Mouse (Mus musculus): ENCODE measurements around the gene Zdhhc22.

Gene Zdhhc22

DNA sequence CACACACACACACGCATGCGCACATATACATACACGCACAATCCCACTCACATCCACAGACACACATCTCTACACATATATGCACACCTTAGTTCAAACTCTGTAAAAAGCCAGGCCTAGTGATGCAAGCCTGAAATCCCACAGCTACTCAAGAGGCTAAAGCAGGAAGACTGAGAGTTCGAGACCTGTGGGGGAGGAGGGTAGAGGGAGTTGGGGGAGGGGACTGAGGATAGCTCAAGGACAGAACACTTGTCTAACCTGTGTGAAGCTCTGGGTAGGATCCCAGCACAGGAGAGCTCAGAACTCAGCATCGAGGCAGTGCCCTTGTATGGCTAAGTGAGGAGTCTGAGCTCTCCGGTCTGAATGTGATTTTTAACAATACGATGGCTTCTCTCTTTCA lies 12.6 kb upstream of the Zdhhc22 start:
- TF ChIP-seq GATA4 (IDR thresholded peaks at IDR 0.05; ENCODE audit: insufficient replicate concordance, low read length): no peak

DNA sequence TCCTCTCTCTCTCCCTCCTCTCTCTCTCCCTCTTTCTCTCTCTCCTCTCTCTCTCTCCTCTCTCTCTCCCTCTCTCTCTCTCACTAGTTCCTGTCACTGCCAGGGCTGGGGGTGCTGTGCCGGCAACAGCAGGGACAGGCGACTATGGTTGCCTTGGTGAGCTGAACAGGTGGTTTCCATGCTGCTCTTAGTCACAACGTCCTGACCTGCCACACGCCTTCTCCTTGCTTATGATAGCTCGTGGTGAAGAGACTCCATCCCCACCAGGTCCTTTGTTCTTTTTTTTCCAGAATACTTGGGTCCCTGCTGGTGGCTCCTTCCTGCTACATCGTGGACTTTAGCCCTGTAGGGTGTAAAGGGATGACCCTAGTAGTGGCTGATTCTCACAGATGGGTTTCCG lies 12.0 kb upstream of the Zdhhc22 start:
- no peak for TF ChIP-seq GATA4 (IDR thresholded peaks at IDR 0.05; ENCODE audit: insufficient replicate concordance, low read length)

DNA sequence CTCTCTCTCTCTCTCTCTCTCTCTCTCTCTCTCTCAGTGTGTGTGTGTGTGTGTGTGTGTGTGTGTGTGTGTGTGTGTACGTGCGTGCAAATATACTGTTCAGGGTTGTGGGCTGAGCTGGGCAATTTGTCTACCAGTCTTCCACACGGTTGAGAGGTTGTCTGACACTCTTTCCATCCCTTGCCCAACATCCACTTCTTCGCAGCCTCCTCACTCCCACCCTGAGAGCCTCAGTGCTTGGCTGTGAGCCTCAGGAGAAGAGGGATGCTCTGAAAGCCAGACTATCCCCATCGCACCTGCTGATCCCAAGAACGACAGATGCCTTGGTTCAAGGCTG lies 10.6 kb upstream of the Zdhhc22 start:
- TF ChIP-seq GATA4 (IDR thresholded peaks at IDR 0.05; ENCODE audit: insufficient replicate concordance, low read length): no peak

DNA sequence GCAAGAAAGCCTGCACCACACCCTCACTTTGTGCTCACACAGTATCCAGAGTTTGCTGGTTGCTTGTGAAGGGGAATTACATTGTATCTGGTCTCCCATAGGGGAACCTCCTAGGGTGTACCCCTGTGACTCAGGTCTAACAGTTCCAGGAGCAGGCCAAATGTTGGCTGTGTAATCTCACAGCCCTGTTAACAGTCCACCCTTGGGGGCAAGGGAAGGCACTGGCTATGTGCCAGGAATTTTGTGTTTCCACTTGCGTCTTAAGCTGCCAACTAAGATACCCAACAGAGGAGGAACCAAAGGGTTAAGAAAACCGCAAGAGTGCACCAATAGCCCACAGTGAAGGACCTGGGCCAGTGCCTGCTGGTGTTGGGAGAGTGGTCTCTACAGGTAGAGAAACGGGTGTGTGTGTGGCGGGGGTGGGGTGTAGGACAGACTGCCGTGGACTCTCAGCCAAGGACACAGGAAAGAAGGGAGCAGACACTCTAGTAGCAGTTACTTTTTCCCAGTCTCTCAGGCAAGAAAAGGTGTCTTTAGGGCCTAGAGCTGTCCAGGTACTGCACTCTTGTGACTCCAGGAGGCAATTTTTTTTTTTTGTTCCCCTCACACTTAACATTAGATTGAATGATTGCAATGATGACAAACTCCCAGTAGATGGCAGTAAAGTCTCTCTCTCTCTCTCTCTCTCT lies 10.1 kb upstream of the Zdhhc22 start:
- TF ChIP-seq GATA4 (IDR thresholded peaks at IDR 0.05; ENCODE audit: insufficient replicate concordance, low read length): no peak

DNA sequence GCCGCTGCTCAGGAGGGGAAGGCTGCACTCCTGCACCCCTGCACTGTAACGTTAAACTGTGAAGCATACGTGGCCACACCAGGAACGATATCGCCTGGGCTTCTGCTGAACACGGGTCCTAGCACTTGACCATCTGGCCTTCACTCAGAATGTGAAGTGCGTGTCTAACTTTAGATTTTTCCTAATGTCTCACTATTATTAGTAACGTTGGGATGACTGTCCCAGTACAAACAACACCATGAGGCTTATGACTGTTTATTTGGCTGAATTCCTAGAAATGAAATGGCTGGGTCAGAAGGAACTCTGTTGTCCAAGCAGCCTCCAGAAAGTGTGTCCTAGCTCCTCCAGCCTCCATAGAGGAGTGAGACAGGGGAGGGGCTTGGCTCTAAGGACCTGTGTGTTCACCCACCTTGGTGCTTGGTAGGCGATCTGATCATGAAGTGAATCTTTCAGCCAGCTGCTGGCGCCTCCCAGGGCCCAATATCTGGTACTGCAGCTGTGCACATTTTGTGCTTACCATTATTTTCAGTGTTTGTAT lies 9.1 kb upstream of the Zdhhc22 start:
- TF ChIP-seq GATA4 (IDR thresholded peaks at IDR 0.05; ENCODE audit: insufficient replicate concordance, low read length): no peak

DNA sequence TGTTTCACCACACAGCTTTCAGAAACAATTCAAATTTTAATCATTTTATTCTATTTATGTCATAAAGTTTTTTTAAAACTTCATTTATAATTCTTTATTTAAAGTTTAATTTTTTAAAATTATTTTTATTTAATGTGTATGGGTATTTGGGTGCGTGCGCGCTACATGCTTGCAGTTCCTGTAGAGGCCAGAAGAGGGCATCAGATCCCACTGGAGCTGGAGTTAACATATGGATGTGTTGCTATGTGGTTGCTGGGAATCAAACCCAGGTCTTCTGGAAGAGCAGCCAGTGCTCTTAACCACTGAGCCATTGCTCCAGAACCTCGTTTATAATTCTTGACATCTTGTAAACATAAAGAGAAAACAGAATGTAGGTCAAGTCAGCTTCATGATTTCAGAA lies 8.5 kb upstream of the Zdhhc22 start:
- no peak for TF ChIP-seq GATA4 (IDR thresholded peaks at IDR 0.05; ENCODE audit: insufficient replicate concordance, low read length)

DNA sequence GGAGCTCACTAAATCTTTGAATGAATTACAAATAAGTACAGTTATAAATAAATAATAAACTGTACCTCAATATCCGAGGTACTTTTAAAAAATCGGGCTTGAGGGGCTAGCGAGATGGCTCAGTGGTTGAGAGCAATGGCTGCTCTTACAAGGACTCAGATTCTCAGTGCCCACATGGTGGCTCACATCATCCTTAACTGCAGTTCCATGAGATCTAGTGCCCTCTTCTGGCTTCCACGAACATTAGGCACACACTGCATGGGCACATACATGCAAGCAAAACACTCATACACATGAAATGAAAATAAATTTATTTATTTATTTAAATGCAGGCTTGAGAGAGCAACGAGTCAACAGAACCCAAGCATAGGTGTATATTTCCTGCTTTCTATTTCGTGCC lies 5.7 kb upstream of the Zdhhc22 start:
- TF ChIP-seq GATA4 (IDR thresholded peaks at IDR 0.05; ENCODE audit: insufficient replicate concordance, low read length): no peak

DNA sequence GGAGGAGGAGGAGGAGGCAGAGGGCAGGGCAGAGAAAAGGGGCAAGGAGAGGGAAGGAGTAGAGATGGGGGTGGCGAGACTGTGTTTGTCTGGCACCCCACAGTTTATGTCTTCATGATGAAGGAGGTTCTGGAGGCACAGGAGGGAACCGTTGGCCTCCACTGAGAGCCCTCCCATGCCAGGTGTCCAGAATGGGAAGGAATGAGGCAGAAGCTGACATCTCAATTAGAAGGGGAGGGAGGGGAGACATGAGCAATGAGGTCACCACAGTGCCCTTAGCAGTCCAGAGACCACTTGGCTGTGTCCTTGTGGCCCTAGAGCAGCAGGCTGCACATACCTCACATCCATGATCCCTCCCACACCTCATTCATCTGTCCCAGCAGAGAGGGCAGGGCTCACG lies 4.5 kb upstream of the Zdhhc22 start:
- TF ChIP-seq GATA4 (IDR thresholded peaks at IDR 0.05; ENCODE audit: insufficient replicate concordance, low read length): no peak

DNA sequence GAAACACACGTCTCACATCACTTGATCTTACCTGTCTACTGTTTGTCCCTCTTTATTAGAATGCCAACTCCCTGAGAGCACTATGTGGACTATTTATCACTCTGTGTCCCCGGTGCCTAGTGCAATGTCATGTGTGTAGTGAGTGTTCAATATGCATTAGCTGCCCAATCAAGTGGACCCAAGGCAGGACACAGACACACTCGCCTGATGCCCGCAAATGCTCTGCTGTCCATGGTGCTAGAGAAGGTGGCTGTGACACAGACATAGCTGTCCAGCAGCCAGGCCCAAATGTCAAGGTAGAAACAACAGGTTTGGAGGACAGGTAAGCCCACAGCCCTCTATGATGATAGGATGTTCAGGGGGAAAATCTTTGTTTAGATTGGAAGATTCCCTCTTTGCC lies 3.9 kb upstream of the Zdhhc22 start:
- TF ChIP-seq GATA4 (IDR thresholded peaks at IDR 0.05; ENCODE audit: insufficient replicate concordance, low read length): no peak

DNA sequence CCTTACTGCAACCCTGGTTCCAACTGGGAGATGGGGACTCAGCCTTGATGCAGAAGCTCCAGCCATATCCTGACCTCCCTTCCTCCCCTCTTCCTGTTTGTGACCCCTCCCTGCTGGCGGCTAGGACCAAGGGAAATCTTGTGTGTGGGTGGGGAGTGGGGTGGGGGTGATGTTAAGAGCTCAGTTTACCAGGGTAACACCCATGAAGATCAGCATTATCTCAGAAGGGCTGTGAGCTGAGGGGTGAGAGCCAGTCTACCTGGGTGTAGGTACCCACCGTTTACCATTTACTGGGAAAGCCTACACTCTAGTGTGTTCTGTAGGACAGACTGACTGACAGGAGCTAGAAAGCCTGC lies 503 bp upstream of the Zdhhc22 start:
- no peak for TF ChIP-seq GATA4 (IDR thresholded peaks at IDR 0.05; ENCODE audit: insufficient replicate concordance, low read length)

DNA sequence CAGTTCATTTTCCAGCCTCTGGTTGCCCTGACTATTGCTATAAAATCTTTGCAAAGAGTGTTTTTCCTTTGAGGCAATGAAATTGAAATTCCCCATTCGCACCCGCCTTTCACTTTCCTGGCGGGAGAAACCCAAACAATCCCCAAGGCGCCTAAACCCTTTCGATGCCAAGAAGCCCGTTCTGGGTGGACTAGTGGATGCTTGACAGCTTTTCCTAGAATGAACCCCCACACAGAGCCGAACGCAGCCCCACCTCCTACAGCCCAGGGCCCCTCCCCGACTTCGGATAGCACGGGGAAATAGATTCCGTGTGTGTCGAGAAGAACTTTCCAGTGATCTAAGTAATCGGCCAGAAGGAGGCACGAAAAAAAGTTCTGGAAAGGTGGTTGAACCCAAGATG lies 852 bp downstream of the Zdhhc22 start:
- no peak for TF ChIP-seq GATA4 (IDR thresholded peaks at IDR 0.05; ENCODE audit: insufficient replicate concordance, low read length)

DNA sequence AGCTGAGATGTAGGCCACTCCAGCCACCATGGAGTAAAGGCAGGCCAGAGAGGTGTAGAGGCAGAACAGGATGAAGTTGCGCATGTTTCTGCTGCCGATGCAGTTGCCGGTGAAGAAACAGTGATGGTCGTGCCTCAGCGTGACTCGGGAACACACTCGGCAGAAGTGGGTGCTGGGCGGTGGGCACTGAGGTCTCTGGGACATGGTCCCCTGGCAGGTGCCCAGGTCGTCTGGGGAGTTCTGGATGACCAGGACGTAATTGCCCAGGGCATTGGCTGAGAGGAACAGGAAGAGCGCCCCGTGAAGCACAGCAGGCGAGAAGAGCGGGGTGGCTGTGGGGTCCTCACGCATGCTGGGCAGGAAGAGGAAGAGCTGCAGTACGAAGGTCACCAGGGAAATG lies 2.0 kb downstream of the Zdhhc22 start:
- TF ChIP-seq GATA4 (IDR thresholded peaks at IDR 0.05; ENCODE audit: insufficient replicate concordance, low read length): no peak

DNA sequence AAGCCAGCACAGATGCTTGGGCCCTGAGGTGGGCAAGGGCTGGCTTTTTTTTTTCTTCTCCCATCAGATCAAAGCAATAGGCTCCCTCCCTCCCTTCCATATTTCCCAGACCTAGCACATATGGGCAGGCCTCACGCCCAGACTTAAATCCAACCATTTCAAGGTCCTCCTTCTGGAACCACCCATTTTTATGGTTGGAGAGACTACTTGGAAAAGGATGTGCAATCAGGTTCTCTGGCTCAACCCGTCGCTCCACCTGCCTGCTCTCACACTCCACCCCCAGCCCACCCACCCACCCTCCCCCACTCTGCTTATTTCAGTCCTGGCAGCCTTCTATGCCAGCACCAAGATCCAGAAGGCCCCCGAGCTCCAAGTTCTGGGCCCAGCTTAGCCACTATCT lies 3.7 kb downstream of the Zdhhc22 start:
- TF ChIP-seq GATA4 (IDR thresholded peaks at IDR 0.05; ENCODE audit: insufficient replicate concordance, low read length): no peak

DNA sequence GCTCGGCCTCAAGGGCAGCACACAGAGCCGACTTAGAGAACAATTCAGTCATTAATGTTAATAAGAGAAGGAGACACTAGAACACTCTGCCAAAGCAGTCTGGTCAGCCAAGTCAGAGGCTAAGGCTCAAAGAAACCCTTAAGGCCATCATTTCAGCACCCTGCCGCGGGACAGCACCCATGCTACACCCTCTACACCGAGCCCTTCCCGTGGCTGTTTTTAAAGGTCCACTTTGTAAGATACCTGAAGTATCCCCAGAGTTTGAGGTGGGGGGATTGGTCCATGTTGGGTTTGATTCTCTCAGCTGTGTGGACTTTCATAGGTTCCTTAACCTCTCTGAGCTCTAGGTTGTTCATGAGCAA lies 6.1 kb downstream of the Zdhhc22 start:
- TF ChIP-seq GATA4 (IDR thresholded peaks at IDR 0.05; ENCODE audit: insufficient replicate concordance, low read length): no peak

DNA sequence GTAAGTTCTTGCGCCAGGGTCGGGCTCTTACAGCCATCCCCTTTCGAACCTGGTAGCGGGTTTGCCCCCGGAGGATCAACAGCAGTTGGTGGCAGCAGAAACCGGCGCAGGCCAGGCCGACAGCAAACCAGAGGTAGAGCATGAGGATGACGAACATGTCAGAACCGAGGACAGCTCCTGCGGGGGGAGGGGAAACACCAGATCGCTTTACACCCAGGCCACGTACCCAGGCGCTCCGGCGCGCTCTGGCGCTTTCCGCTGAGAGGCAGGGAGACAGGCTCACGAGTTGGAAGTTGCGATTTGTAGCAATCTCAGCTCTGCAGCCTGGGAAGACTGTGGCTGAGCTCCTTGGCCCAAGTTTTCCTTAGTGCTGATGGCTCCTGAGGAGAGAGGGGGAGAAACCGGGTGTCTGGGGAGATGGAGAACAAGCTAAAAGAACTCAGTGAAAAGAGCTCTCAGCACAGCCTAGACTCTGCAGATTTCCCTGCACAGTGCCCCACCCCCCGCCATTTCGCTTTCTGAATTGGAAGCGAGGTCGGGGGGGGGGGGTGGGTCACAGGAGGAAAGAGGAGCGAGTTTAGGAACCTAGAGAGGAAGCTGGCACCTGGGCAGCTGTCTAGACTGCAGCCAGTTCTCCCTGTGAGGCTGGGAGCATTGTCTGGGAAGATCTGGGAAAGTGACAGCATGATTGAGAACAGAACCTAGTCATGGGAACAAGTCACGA lies 6.6 kb downstream of the Zdhhc22 start:
- no peak for TF ChIP-seq GATA4 (IDR thresholded peaks at IDR 0.05; ENCODE audit: insufficient replicate concordance, low read length)

DNA sequence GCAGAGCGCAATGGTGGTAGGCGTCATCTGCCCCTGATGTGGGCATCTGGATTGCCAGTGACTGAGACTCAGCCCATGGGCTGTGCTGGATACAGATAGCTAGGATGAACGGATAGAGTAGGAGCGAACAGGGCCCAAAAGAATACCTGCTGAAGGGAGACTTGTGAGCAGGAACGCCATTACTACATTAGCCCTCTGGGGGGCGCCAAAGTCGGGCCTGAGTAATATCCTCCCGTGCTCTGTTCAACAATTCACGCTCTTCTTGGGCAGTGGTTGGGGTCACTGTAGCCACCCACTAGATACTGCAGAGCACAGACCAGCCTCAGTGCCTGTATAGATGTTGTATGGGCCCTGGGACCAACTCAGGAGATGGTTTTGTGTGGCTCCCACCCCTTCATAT lies 9.1 kb downstream of the Zdhhc22 start:
- no peak for TF ChIP-seq GATA4 (IDR thresholded peaks at IDR 0.05; ENCODE audit: insufficient replicate concordance, low read length)

DNA sequence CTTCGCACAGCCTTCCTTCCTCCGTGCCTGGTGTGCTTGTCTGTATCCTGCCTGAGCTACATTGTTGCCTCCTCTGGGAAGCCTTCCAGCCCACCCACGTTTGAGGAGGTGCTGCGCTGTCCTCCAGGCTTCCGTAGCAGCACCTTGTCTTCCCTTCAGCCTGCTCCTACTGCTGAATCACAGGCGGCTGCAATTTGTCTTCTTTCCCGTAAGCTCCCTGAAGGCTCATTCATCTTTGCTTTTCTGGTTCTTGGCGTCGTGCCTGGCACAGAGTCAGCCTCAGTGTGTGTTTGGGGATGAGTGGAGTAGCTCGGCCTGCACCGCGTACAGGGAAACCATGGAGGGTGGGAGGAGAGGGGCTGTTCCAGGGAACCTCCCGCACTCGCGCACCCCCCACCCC lies 12.4 kb downstream of the Zdhhc22 start:
- TF ChIP-seq GATA4 (IDR thresholded peaks at IDR 0.05; ENCODE audit: insufficient replicate concordance, low read length): no peak

Data from liver, adult (tissue).